Mouse (Mus musculus): Measurements from ENCODE around the gene Pcyox1.

GRCm38 (mm10) chr6:86371950-86372516, 24.9 kb downstream of the Pcyox1 start:
- TF ChIP-seq CTCF (IDR thresholded peaks at IDR 0.05; ENCODE audit: low read depth) (no peak), EP300 (IDR thresholded peaks at IDR 0.05; ENCODE audit: low read depth) (no peak)
